Mouse (Mus musculus): ENCODE measurements around the gene Dhtkd1.

Dhtkd1 gene

DNA sequence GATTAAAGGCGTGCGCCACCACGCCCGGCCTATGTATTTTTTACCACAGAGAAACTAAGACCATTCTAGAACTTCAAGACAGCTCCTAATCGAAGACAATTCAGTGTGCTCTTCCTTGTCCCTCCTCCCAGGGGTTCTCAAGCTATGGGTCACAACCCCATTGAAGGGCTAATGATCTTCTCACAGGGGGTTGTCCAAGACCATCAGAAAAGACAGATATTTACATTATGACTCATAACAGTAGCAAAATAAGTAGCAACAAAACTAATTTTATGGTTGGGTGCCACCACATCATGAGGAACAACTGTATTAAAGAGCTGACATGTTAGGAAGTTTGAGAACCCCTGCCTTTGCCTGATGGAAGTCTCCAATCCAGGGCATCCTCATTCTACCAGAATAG, 10.7 kb downstream of the Dhtkd1 start:
- no peak for DNase-seq (ENCODE audit: low spot score in 2 of 2)

DNA sequence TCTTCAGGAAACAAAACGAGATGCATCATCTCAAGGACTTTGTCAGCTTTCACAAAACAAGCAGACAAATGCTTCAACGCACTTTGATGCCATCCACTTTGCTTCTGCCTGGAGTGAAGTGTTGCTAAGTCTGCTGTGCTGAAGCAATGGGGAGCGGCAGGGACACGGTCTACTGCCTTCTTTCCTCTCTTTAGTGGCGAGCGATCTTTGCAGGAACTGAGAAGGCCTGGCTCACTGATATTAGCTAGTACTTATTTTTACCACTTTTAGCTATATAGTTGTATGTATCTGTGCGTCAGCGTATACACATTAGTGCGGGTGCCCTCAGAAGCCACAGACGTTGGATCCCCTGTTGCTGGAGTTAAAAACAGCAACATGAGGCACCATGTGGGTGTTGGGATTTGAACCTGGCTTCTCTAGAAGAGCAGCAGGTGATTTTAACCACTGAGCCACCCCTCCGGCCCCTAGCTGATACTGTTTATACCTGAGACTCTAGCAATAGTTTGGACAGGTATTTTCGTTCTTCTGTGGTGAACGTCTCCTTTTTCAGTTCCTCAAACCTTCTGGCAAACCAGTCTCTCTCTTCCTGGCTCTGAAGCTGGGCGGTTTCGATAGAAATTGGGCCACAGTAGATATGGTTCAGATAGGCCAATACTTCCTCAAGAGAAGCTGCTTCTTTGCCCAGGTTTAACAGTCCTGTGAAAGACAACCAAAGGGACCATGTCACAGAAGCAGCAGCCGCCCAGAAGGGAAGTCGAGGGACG, 12.1 kb downstream of the Dhtkd1 start:
- DNase-seq (ENCODE audit: low spot score in 2 of 2): no peak

DNA sequence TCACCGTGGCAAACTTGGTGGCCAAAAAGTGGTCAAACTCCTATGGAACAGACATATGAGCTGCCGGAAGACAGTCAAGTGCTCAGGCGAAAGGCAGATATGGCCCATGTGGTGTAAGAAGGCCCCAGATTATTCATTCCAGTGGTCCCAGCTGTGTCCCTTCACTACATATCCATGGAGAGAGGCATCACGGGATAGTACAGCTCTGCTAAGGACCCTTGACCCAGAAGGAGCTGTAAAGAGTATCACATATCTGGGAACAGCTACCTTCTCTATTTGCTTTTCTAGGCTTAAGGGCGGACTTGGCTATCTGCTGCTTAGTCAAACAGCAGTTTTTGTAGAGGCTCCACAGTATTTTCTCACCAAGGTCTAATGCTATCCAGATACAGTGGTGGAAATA, 12.8 kb downstream of the Dhtkd1 start:
- no peak for DNase-seq (ENCODE audit: low spot score in 2 of 2)

DNA sequence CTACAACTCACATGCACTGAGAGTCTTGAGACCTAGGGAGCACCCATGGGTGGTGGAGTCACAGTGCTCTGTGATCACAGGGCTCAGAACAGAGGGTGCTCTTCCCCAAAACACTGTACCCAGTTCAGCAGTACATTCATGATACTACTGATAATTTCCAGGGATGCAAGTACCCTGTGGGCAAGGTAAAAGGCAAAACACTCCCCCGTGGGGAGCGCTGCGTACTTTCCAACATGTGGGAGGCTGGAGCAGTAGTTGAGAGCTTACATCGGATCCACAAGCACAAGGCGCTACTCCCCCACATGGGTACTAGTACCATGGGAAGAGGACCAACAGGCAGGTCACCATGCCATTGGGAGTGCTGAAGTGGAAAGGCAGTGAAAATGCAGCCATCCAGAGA, 15.1 kb downstream of the Dhtkd1 start:
- no peak for DNase-seq (ENCODE audit: low spot score in 2 of 2)

DNA sequence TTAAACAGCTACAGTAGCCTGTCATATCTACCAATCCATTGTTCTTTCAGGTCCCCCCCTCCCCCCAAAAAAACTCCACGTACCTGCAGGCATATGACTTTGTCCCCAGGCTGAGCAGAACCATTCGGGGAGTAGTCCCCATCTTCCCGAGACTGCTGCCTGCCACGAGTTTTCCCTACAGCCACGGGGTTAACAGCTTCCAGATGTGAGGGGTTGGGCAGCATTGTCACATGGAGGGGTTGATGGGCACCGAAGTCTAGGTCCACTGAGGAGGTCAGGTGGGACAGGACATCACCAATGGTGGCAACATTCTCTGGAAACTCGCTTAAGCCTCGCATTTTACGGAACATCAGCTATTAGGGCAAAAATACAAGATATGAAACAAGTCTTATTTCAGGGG, 18.8 kb downstream of the Dhtkd1 start:
- DNase-seq (ENCODE audit: low spot score in 2 of 2): no peak

DNA sequence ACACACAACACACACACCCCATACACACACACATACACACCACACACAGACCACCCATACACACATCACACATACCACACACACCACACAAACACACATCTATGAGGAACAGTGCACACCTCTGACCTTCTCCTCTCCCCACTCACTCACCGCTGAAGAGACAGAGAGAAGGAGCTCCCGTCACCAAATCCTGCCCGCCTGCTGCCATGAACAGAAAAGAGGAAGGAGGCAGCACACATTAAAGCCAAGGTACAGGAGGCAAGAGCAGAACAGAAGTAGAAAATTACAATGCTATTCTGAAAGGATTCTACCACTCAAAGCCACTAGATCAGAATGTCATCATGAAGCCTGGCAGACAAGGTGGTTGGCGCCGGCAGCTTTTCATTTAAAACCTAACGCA, 19.8 kb downstream of the Dhtkd1 start:
- no peak for DNase-seq (ENCODE audit: low spot score in 2 of 2)

DNA sequence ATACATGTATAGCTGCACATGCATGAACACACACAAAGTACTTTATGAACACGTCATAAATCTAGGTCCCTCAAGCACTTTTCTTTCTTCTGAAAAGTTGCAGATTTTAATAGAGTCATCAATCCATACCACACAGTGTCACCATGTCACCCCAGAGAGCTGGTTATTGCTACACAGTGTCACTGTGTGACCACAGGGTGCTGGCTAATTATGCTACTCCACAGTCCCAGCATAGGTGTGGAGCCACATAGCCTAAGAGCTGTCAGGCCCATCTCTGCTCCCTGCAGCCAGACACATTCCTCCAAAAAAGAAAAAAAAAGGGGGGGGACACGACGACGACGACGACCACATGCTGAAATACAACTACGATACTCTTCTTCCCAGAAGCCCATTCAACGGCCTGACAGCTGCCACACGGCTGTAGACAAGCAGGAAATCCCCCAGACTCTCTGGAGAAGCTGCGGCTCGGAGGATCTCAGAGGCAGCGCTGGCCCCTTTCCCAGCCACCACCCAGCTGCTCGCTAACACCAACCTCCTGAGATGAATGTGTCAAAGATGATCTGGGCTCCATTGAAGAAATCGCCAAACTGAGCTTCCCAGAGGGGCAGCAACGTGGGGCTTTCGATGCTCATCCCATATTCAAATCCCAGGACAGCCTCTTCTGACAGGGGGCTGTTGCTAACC, 31.2 kb downstream of the Dhtkd1 start:
- DNase-seq (ENCODE audit: low spot score in 2 of 2): no peak

DNA sequence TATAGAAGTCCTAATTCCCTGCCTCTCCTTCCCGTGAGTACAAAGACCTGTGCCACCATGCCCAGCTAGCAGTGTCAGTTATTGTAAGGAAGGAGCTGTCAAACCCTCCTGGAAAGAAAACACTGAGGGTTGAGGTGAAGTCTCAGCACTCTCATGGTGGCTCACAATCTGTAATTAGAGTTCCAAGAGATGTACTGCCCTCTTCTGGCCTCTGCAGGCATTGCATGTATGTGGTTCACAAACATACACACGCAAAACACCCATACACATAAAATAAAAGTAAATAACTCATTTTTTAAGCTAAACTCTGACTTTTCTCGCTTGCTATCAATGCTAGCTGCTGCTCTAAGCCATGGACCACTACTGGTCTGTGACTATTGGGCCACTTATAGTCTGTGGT, 36.0 kb downstream of the Dhtkd1 start:
- DNase-seq (ENCODE audit: low spot score in 2 of 2): no peak

DNA sequence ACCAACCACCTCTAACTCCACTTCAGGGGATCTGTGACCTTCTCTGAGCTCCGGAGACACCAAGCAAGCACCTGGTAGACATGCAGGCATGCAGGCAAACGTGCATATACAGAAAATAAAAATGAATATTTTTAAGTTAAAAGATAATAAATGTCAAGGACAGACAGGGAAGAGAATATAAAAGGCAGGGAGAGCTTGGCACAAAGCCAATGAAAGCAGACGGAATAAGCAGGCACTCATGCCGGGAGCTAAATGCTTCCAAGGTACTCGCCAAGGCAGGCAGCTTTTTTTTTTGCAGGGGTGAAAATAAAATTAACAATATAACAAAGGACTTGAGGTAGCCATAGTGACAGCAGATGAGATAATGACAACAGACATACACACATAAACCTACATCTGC, 36.5 kb downstream of the Dhtkd1 start:
- peak in 1 of 2 experiments; percentile 48 for DNase-seq (ENCODE audit: low spot score in 2 of 2)

DNA sequence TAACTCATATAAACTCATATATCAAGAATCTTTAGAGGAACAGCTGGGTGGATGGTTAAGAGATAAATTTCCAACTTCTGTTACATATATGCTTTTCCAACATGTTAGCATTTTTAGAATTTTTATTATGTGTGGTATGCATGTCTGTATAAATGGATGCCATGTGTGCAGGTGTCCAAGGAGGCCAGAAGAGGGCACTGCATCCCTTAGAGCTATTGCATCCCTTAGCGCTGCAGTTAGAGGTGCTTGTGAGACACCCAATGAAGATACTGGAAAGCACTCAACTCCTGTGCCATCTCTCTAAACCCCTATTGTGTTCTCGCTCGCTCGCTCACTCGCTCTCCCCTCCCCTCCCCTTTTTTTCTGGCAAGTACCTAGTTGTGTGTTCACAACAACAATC, 42.4 kb downstream of the Dhtkd1 start:
- DNase-seq (ENCODE audit: low spot score in 2 of 2): no peak

DNA sequence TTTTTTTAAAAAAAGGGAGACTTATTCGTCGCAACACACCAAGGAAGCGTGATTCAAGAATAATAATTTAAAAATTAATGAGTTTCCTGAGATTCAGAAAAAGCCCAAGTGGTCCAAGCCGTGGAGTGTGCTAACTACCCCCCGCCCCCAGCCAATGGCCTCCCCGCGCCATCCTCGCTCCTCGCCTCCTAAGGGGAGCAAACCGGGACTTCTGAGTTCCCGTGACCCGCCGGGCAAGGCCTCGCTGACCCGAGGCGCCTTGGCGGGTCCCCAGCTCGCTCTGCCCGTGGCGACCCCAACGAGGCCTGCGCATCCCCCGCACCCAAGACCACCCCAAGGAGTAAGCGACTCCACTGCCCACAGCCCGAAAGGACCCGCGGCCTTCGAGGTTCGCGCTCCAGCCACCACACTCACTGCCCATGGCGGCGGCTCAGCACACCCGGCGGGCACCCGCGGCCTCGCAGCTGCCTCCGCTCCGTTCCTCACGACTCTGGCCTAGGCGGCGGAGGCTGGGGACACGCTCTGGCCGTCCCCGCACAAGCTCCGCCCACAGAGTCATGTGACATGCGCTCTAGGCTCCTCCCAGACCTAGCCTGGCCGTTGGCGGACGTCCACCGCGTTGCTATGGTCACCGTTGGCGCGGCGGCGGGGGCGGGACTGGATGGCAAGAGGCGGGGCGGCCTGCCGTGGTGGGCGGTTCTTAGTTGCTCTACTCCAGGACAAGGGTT, 47.6 kb downstream of the Dhtkd1 start, which contains the start of gene Sec61a2:
Gene Sec61a2 (minus strand): TSS at position 590 of the 728 bp plus-strand sequence.
- peak; percentile 92 to 99 for DNase-seq (ENCODE audit: low spot score in 2 of 2)

DNA sequence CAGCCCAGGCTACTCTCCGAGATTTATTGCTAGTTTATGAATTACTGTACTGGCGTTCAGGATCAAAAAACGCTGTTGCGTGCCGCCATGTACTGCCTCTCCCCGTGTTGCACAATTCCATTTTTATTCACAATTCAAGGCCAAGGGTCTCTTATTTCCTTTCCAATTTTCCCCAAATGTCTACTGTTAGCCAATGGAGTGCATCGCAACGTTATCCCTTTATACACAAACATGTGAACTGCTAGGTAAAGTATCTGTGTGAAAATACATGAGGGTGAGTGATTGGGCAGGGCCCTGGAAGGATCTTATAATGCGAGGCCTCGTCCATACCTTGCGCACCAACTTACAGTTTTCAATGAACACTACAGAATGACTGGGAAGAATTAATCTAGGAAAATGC, 48.3 kb downstream of the Dhtkd1 start:
- no peak for DNase-seq (ENCODE audit: low spot score in 2 of 2)

DNA sequence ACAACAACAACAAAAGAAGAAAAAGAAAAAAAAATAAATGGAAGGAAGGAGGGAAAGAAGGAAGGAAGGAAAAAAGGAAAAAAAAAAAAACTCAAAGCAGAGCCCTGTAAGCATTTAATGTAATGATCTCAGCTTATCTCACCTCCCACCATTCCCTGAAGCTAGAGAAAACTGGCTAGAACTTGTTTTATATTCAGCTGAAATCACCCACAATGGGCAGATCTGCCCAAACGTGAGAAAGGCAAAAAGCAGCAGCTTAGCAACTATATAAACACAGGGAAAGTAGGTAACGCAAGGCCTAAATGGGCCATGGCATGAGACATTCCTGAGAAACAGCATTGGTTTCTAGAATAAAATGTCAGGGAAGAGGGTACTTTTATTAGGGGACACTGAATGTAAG, 53.2 kb downstream of the Dhtkd1 start:
- DNase-seq (ENCODE audit: low spot score in 2 of 2): peak; percentile 35 to 43

DNA sequence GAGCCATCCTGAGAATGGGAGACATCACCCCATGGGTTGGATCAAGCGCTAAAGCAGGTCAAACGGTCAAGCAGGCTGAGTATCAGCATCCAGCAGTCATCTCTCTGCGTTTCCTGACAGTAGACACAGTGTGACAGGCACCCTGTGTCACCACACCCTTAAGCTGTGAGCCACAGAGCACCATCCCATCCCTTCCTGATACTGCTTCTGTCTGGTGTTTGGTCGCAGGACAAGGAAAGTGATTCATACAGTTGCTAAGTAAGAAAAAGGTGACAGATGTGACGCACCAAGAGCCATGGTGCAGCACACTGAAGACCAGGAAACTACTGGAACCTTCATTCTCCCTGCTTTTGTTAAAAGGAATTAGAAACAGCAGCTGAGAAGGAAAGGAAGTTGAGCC, 53.7 kb downstream of the Dhtkd1 start:
- no peak for DNase-seq (ENCODE audit: low spot score in 2 of 2)

DNA sequence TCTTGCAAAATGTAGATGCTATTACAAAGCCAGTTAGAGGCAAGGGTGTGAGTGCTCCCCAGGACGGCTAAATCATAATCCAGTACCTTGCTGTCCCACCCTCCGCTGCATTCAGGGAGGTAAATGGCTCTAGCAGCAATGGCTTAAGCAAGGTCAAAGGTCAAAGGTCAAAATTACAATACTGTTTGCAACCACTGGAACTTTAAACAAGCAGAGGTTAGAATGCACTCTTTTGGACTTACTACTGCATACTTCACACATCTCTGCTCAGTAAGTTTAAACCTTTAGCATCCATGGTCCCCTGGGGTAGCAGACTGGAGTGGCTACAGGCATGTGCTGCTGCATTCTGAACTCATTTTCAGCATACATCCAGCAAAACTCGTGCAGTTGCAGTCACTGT, 65.1 kb downstream of the Dhtkd1 start:
- no peak for DNase-seq (ENCODE audit: low spot score in 2 of 2)

DNA sequence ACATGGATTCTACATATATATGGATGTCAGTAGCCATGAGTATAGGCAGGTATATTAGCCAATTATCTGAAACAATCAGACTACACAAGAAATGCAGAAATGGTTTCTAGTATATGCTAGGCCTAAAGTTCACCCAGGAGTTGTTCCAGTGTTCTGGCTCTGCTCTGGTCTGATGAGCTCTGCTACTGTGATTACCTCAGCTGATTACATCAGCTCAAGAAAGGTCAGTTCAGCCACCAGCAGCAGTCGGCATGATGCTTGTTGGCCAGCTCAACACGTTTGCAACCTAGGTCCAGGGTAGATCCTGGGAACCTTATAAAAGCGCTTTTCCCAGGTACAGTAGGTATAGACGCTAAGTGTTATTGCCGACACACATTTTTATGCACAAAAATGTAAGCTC, 72.8 kb downstream of the Dhtkd1 start:
- no peak for DNase-seq (ENCODE audit: low spot score in 2 of 2)

DNA sequence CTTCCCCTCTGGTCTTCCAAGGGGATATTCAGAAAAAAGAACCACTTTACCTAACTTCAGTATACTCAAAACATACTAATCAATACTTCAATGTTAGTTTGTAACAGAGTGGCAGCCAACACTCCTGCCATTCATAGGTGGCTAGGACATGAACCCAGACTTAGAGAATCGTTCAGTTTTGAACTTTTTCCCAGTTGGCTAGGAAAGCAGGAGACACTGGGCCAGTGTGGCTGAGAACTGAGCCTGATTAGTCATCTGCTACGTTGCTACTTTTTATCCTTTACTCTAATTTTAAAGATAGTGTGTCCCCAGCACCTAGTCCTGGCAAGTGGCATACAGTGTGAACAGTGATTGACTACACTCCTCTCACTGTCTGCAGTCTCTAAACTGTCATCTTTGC, 74.9 kb downstream of the Dhtkd1 start:
- DNase-seq (ENCODE audit: low spot score in 2 of 2): no peak

DNA sequence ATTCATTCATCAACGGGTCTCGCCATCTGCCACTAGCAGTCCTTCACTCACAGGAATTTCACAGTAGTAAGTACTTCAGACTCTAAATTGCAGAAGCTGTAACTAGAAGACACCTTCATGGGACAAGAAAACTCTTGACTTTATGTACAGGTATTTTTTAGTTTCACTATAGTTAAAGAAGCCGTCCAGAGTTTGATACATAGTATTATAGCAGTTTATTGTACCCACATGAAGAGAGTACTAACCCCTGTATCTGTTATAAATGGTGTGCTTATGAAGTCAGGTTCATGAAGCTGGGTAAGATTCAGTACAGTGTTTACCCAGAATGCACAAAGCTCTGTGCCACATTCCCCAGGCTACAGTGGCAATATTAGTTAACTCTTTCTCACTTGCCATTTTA, 79.8 kb downstream of the Dhtkd1 start, which contains the start of gene Gm13199:
Gene Gm13199 (minus strand): TSS at position 101 of the 400 bp plus-strand sequence.
- DNase-seq (ENCODE audit: low spot score in 2 of 2): no peak

DNA sequence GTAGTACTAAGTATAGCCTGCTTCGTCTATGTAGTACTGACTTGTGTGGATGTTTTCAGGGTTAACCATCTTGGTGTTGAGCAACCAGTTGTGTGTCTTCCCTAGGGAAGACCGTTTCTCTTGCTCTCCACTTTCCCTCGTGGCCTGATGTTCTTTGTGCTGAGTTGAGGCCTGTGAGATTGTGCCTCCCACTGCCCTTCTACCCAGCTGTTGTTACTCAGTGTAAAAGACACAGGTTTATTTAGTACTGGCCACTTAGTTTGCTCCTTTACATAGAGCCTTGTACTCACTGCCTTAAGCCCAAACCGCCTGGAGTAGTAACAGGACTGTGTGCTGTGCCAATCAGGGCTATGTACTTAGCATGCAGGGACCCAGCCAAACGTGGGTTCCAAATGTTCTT, 90.7 kb downstream of the Dhtkd1 start:
- DNase-seq (ENCODE audit: low spot score in 2 of 2): no peak

DNA sequence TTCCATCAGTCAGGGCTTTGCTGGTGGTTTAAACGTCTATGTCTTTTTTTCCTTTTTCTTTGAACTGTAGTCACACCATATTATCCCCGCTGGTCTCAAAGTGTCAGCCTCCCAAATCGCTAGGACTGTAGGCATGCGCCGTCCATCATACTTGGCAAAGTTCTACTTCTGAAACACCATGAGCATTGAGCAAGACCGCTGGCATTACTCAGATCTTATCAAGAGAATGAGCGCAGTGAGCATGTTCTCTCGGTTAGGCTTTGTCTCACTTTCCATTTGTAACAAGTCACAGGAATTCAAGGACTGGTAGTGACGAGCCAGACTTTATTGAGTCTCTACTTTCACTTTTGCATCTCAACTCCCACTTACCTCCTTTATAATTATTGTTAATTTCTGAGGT, 91.5 kb downstream of the Dhtkd1 start:
- DNase-seq (ENCODE audit: low spot score in 2 of 2): no peak
